Mouse (Mus musculus) ES-Bruce4 (cell line): ENCODE data around the gene Ugt1a10.
"Not testable (repeated sequence)": the region's sequence is repeated elsewhere in the genome, so short reads cannot be mapped to it uniquely, and the experiment has no call there.

Source experiments
- EP300 ChIP-seq: IDR thresholded peaks from 2 replicates; pipeline ENCODE4 v1.6.1; 2011; ENCODE audit warnings: low read depth, low read length; ENCODE audit not compliant: insufficient read depth
- POLR2A ChIP-seq: IDR thresholded peaks from one replicate; pipeline ENCODE4 v1.8.1; 2011; ENCODE audit warnings: low read length; ENCODE audit not compliant: insufficient read depth

DNA sequence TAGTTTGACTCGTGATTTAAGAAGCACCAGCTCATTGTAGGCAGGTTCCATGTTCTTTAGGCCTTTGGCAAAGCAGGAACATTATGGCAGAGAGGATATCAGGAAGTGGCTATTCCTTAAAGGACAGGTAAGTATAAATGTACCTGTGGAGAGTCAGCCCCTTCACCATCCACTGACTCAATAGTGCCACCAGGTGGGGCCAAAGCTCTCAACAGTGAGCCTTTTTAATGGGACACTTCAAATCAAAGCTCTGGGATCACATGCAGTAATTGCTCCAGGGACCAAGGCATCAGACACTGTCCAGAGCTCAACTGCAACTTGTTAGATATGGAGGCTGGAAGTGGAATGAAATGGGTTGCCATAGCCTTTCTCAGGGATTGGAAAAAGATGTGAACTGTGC, 66.3 kb downstream of the Ugt1a10 start:
- not testable (repeated sequence) for TF ChIP-seq POLR2A, EP300
